Mouse (Mus musculus) kidney, postnatal 0 days (tissue): Measurements from ENCODE around the gene Ntf5. TPM values are rescaled to one million over a fixed set of nuclear protein-coding genes. Genes with fewer than 3 reads are reported as not detected.

Experiments used
- ATAC-seq: fragments of 200-750 bp; cut with Nextera tagmentation; replicated peaks from 2 replicates; pipeline ENCODE4 v1.8.0; 2017; ENCODE audit warnings: low read depth, moderate number of reproducible peaks, moderate TSS enrichment, moderate library complexity; ENCODE audit not compliant: low FRiP score
- DNase-seq: peaks from one replicate; pipeline ENCODE4 v3.0.0-alpha.2; 2016; ENCODE audit warnings: low spot score
- H3K27ac ChIP-seq: fragments of 300-500 bp; sonication (generic); 2 replicates; pipeline ENCODE4 v1.5.1; 2014; ENCODE audit warnings: mild to moderate bottlenecking
- H3K27me3 ChIP-seq: fragments of 300-500 bp; sonication (generic); 2 replicates; pipeline ENCODE4 v1.6.1; 2014; ENCODE audit warnings: low read length, mixed read lengths; ENCODE audit not compliant: insufficient read depth
- H3K36me3 ChIP-seq: fragments of 300-500 bp; sonication (generic); 2 replicates; pipeline ENCODE4 v1.6.1; 2014; ENCODE audit warnings: low read length, mixed read lengths; ENCODE audit not compliant: insufficient read depth
- H3K4me1 ChIP-seq: fragments of 300-500 bp; sonication (generic); replicated peaks from 2 replicates; pipeline ENCODE4 v1.6.1; 2014; ENCODE audit warnings: antibody characterized with exemption, low read length, mixed read lengths; ENCODE audit not compliant: insufficient read depth
- H3K4me2 ChIP-seq: fragments of 300-500 bp; sonication (generic); 2 replicates; pipeline ENCODE4 v1.6.1; 2014; ENCODE audit warnings: mild to moderate bottlenecking, low read length, moderate library complexity, mixed read lengths
- H3K4me3 ChIP-seq: fragments of 300-500 bp; sonication (generic); replicated peaks from 2 replicates; pipeline ENCODE4 v1.5.1; 2014; ENCODE audit warnings: low read depth, low read length
- H3K9ac ChIP-seq: fragments of 300-500 bp; sonication (generic); 2 replicates; pipeline ENCODE4 v1.6.1; 2014; ENCODE audit warnings: low read depth, low read length
- H3K9me3 ChIP-seq: fragments of 300-500 bp; sonication (generic); replicated peaks from 2 replicates; pipeline ENCODE4 v1.6.1; 2016; ENCODE audit warnings: low read length, inconsistent platforms, mixed read lengths
- CTCF ChIP-seq: IDR thresholded peaks from 2 replicates; pipeline ENCODE4 v1.5.1; 2016; ENCODE audit warnings: antibody characterized with exemption, low read depth, mild to moderate bottlenecking, moderate library complexity
- WGBS: fragments of 180-500 bp; shearing (Covaris S2); extraction: QIAGEN DNeasy Blood & Tissue Kit; methylation state at CpG from one replicate; pipeline ENCODE4 v1.1.7; 2014; 5-methylcytosine and 5-hydroxymethylcytosine counted together
- microRNA-seq: library from miRNA; unstranded; fragments of <30 nt; microRNA quantifications from one replicate; pipeline ENCODE4, GENCODE M21; 2016
- polyA plus RNA-seq: library from polyadenylated mRNA; unstranded; fragments of >200 nt; fragmentation: Nextera tagmentation; extraction: Ambion mirVana; gene quantifications from 2 replicates; pipeline ENCODE4 v1.2.1, GENCODE M21; 2015

Ntf5 gene
- polyA plus RNA-seq, 1 experiment from 2014 or later: 1.5 TPM

GRCm38 (mm10) chr7:45463987-45464778 lies 50.7 kb downstream of the Ntf5 start:
- DNase-seq (no peak), ATAC-seq (no peak)
- no peaks in the 10 kb centered on the region for H3K9me3 ChIP-seq
- H3K4me3 ChIP-seq: no peak overlapping the region
- H3K4me2 ChIP-seq: no peak overlapping the region
- H3K4me1 ChIP-seq: peaks cover 17% of the 10 kb centered on the region
- no peak for TF ChIP-seq CTCF
- H3K9ac ChIP-seq: no peak overlapping the region
- H3K27me3 ChIP-seq: no peaks in the 10 kb centered on the region
- H3K27ac ChIP-seq: no peak overlapping the region
- H3K36me3 ChIP-seq: peaks cover 7% of the 10 kb centered on the region; the same call in 1 of the 2 replicates
- WGBS: 94% methylated on average over 7 of the region's 7 CpGs

DNA sequence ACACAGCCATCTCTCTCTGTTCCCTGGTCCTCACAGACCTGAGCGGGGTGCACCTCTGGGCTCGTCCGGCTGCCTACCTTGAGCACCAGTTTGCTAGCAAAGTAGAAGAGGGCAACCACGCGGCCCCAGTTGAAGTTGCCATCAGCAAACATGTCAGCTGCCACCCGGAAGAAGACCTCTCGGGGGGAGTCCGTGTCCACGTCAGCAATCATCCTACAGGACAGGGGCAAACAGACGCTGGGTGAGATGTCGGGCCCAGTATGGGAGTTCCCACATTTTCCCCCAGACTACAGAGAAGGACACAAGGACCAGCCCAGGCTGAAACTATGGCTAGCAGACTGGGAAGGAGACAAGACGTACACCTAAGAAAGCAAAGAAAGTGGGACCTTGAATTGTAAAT lies 51.6 kb downstream of the Ntf5 start:
- WGBS: 93% methylated on average over 12 of the region's 12 CpGs
- no peak overlapping the region for H3K4me2 ChIP-seq
- H3K4me1 ChIP-seq: peaks cover 17% of the 10 kb centered on the region
- H3K9ac ChIP-seq: no peak overlapping the region
- TF ChIP-seq CTCF: no peak
- no peaks in the 10 kb centered on the region for H3K9me3 ChIP-seq
- H3K27me3 ChIP-seq: no peaks in the 10 kb centered on the region
- ATAC-seq (no peak), DNase-seq (no peak)
- H3K36me3 ChIP-seq: peaks cover 7% of the 10 kb centered on the region; the same call in 1 of the 2 replicates
- H3K27ac ChIP-seq: no peak overlapping the region
- H3K4me3 ChIP-seq: no peak overlapping the region

DNA sequence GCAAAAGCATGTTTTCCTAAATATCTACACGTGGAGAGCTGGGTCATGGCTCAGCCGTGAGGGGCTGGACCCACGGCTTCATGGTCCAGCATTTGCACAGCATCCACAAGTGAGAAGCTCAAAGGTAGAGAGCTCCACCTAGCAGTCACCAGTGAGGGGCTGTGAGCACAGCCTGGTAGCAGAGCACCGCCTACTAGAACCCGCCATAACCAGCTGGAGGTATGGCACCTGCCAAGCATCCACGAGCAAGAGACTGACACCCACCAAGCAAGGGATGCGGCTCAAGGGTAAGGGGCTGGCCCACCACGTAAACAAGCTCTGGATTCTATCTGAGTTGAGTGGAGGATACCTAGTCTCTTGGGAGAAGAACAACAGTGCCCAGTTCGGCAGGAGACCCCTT lies 52.1 kb downstream of the Ntf5 start:
- TF ChIP-seq CTCF: 0 out of 2 replicates have a peak, but pooled peaks have one; percentile 31
- no peaks in the 10 kb centered on the region for H3K27me3 ChIP-seq
- H3K36me3 ChIP-seq: peaks cover 7% of the 10 kb centered on the region; the same call in 1 of the 2 replicates
- DNase-seq (no peak), ATAC-seq (no peak)
- peak overlapping the region; percentile 78; the same call in 1 of the 2 replicates for H3K4me3 ChIP-seq
- H3K9me3 ChIP-seq: no peaks in the 10 kb centered on the region
- WGBS: 76% methylated on average over 9 of the region's 9 CpGs
- peak overlapping the region; percentile 82; the same call in 1 of the 2 replicates for H3K9ac ChIP-seq
- H3K4me1 ChIP-seq: peaks cover 12% of the 10 kb centered on the region
- peak overlapping the region; percentile 90 for H3K4me2 ChIP-seq
- H3K27ac ChIP-seq: no peak overlapping the region

DNA sequence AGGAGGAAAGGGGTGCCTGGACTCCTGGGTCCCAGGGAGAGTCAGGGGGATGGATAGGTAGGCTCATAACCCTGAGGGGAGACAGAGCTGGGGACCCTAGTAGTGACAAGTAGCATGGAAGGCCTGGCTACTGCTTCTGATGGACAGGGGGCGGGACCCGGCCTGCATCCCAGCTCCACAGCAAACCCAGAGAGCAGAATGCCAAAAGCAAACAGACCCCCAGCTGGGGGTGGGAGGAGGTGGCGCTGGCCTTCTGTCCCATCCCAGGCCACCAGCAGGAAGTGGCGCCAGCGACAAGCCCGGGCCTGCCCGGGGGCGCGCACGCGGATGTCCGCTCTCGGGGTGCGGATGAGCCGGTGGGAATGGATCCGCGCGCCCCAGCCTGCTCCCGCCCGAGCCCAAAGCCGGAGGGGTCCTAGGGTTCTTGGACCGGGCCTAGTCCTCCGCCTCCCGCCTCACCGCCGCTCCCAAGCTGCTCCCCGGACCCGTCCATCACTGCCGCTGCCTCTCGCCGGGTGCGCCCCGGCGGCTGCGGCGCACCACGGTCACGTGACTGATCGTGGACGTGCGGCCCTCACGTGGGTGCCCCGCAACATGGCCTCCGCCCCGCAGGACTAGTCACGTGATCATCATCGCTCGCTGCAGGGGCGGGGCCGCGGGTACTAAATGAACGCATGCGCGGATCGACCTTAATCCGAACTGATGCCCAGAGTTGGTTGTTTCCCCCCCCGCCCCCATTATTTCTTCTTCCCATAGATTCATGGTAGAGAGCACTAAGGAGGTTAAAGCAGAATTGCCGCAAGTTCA lies 53.0 kb downstream of the Ntf5 start, which contains the start of gene Bax:
Gene Bax (minus strand): TSS at position 616 of the 807 bp plus-strand sequence.
- DNase-seq: peak; percentile 99
- peaks cover 7% of the 10 kb centered on the region; the same call in 1 of the 2 replicates for H3K36me3 ChIP-seq
- peak; percentile 75 for ATAC-seq
- H3K9ac ChIP-seq: peak within 1 kb of the TSS; percentile 82
- H3K4me3 ChIP-seq: peak within 1 kb of the TSS; percentile 78
- no peaks in the 10 kb centered on the region for H3K9me3 ChIP-seq
- WGBS: under 1% methylated on average over 53 of the region's 58 CpGs
- peak within 1 kb of the TSS; percentile 75 for H3K27ac ChIP-seq
- peak; percentile 34 for TF ChIP-seq CTCF
- H3K27me3 ChIP-seq: no peaks in the 10 kb centered on the region
- peaks cover 7% of the 10 kb centered on the region; the same call in 1 of the 2 replicates for H3K4me1 ChIP-seq
- H3K4me2 ChIP-seq: peak within 1 kb of the TSS; percentile 90

Small RNAs within 50 kb of the gene (microRNA-seq; reads per million reads assigned to microRNA genes)
- gene Gm22133: not detected

Other genes with a start within 250 kb of the Ntf5 start
- gene Slc17a7, start 249.7 kb upstream of the Ntf5 start, polyA plus RNA-seq: 0.17 TPM in 2 replicates
- not detected in 2 replicates for gene Gfy, start 234.1 kb upstream of the Ntf5 start, polyA plus RNA-seq
- gene Pth2, start 232.7 kb upstream of the Ntf5 start, polyA plus RNA-seq: not detected in 2 replicates
- gene Ccdc155, start 208.8 kb upstream of the Ntf5 start, polyA plus RNA-seq: 0.36 and 0.43 TPM in 2 replicates
- gene Dkkl1, start 201.5 kb upstream of the Ntf5 start, polyA plus RNA-seq: 0.47 and 1.3 TPM in 2 replicates
- gene Tead2, start 197.9 kb upstream of the Ntf5 start, polyA plus RNA-seq: 94.3 and 112 TPM in 2 replicates
- gene Cd37, start 174.6 kb upstream of the Ntf5 start, polyA plus RNA-seq: 2.1 and 2.6 TPM in 2 replicates
- gene Slc6a16, start 172.6 kb upstream of the Ntf5 start, polyA plus RNA-seq: 0.18 and 0.45 TPM in 2 replicates
- not detected in 2 replicates for gene Slc6a21, start 136.2 kb upstream of the Ntf5 start, polyA plus RNA-seq
- 14.4 and 15.9 TPM in 2 replicates for gene Trpm4, start 79.9 kb upstream of the Ntf5 start, polyA plus RNA-seq
- gene Hrc, start 78.4 kb upstream of the Ntf5 start, polyA plus RNA-seq: 0.75 and 1.1 TPM in 2 replicates
- gene Ppfia3, start 46.7 kb upstream of the Ntf5 start, polyA plus RNA-seq: 4.3 and 5.4 TPM in 2 replicates
- gene Lin7b, start 43.1 kb upstream of the Ntf5 start, polyA plus RNA-seq: 1.2 and 1.6 TPM in 2 replicates
- 148 and 163 TPM in 2 replicates for gene Snrnp70, start 18.0 kb upstream of the Ntf5 start, polyA plus RNA-seq
- 0.05 and 0.06 TPM in 2 replicates for gene Kcna7, start 8.0 kb upstream of the Ntf5 start, polyA plus RNA-seq
- not detected in 2 replicates for gene Lhb, start 7.1 kb downstream of the Ntf5 start, polyA plus RNA-seq
- gene Gys1, start 21.1 kb downstream of the Ntf5 start, polyA plus RNA-seq: 26.0 and 26.9 TPM in 2 replicates
- 94.6 and 98.9 TPM in 2 replicates for gene Ruvbl2, start 24.4 kb downstream of the Ntf5 start, polyA plus RNA-seq
- 6,674 and 7,026 TPM in 2 replicates for gene Ftl1, start 46.2 kb downstream of the Ntf5 start, polyA plus RNA-seq
- gene Bax, start 53.2 kb downstream of the Ntf5 start, polyA plus RNA-seq: 183 and 194 TPM in 2 replicates
- gene Tulp2, start 68.2 kb downstream of the Ntf5 start, polyA plus RNA-seq: 0.93 and 1.1 TPM in 2 replicates
- not detected in 2 replicates for gene Gm45808, start 73.1 kb downstream of the Ntf5 start, polyA plus RNA-seq
- gene Dhdh, start 75.1 kb downstream of the Ntf5 start, polyA plus RNA-seq: 1.8 TPM in 2 replicates
- gene Nucb1, start 96.7 kb downstream of the Ntf5 start, polyA plus RNA-seq: 246 and 265 TPM in 2 replicates
- gene Ppp1r15a, start 112.6 kb downstream of the Ntf5 start, polyA plus RNA-seq: 21.4 and 21.9 TPM in 2 replicates
- gene Plekha4, start 112.6 kb downstream of the Ntf5 start, polyA plus RNA-seq: 5.1 and 5.8 TPM in 2 replicates
- gene Hsd17b14, start 141.2 kb downstream of the Ntf5 start, polyA plus RNA-seq: 20.5 and 21.0 TPM in 2 replicates
- gene Bcat2, start 156.5 kb downstream of the Ntf5 start, polyA plus RNA-seq: 92.7 and 93.0 TPM in 2 replicates
- 0.12 TPM in 1 of 2 replicates, not detected in the other for gene Fgf21, start 201.8 kb downstream of the Ntf5 start, polyA plus RNA-seq
- 0.08 and 0.26 TPM in 2 replicates for gene Fut1, start 203.6 kb downstream of the Ntf5 start, polyA plus RNA-seq
- gene Izumo1, start 208.1 kb downstream of the Ntf5 start, polyA plus RNA-seq: 0.17 and 0.29 TPM in 2 replicates
- gene Rasip1, start 213.8 kb downstream of the Ntf5 start, polyA plus RNA-seq: 16.9 and 21.1 TPM in 2 replicates
- 3.9 and 4.8 TPM in 2 replicates for gene Mamstr, start 226.3 kb downstream of the Ntf5 start, polyA plus RNA-seq